Mouse (Mus musculus) intestine, embryonic 15.5 days (tissue): ENCODE results near the gene Krt7. TPM values are rescaled to one million over a fixed set of nuclear protein-coding genes. Genes with fewer than 3 reads are reported as not detected.

Experiments used
- ATAC-seq: fragments of 200-750 bp; cut with Nextera tagmentation; 2 replicates; pipeline ENCODE4 v1.8.0; 2017; ENCODE audit warnings: moderate TSS enrichment, moderate library complexity
- H3K27ac ChIP-seq: fragments of 300-500 bp; sonication (generic); 2 replicates; pipeline ENCODE4 v1.5.1; 2015; ENCODE audit warnings: mild to moderate bottlenecking, inconsistent platforms
- H3K27me3 ChIP-seq: fragments of 300-500 bp; sonication (generic); replicated peaks from 2 replicates; pipeline ENCODE4 v1.6.1; 2015; ENCODE audit warnings: inconsistent platforms
- H3K36me3 ChIP-seq: fragments of 300-500 bp; sonication (generic); 2 replicates; pipeline ENCODE4 v1.6.1; 2015; ENCODE audit warnings: inconsistent platforms
- H3K4me1 ChIP-seq: fragments of 300-500 bp; sonication (generic); replicated peaks from 2 replicates; pipeline ENCODE4 v1.6.1; 2015; ENCODE audit warnings: inconsistent platforms
- H3K4me2 ChIP-seq: fragments of 300-500 bp; sonication (generic); replicated peaks from 2 replicates; pipeline ENCODE4 v1.6.1; 2015; ENCODE audit warnings: mild to moderate bottlenecking, inconsistent platforms
- H3K4me3 ChIP-seq: fragments of 300-500 bp; sonication (generic); replicated peaks from 2 replicates; pipeline ENCODE4 v1.5.1; 2015; ENCODE audit warnings: inconsistent platforms
- H3K9ac ChIP-seq: fragments of 300-500 bp; sonication (generic); 2 replicates; pipeline ENCODE4 v1.6.1; 2015; ENCODE audit warnings: inconsistent platforms
- H3K9me3 ChIP-seq: fragments of 300-500 bp; sonication (generic); 2 replicates; pipeline ENCODE4 v1.6.1; 2016; ENCODE audit warnings: inconsistent platforms
- WGBS: fragments of 180-500 bp; shearing (Covaris S2); methylation state at CpG from one replicate; pipeline ENCODE4 v1.1.7; 2015; 5-methylcytosine and 5-hydroxymethylcytosine counted together
- polyA plus RNA-seq: library from polyadenylated mRNA; unstranded; fragments of >200 nt; fragmentation: Nextera tagmentation; extraction: Ambion mirVana; gene quantifications from 2 replicates; pipeline ENCODE4 v1.2.1, GENCODE M21; 2015

The Krt7 gene
- polyA plus RNA-seq: 134 and 137 TPM in 2 replicates

- no peaks in the 10 kb centered on the region for H3K36me3 ChIP-seq
- WGBS: 20% methylated on average over 2 of the region's 2 CpGs
- ATAC-seq: peak; percentile 73
- no peaks in the 10 kb centered on the region; the same call in 1 of the 2 replicates for H3K27me3 ChIP-seq
- peak within 1 kb of the TSS; percentile 70 for H3K27ac ChIP-seq
- H3K9me3 ChIP-seq: no peaks in the 10 kb centered on the region
- H3K4me1 ChIP-seq: peaks cover 19% of the 10 kb centered on the region
- peak within 1 kb of the TSS; percentile 61 for H3K4me2 ChIP-seq
- H3K4me3 ChIP-seq: peak within 1 kb of the TSS; percentile 45
- peak within 1 kb of the TSS; percentile 50 for H3K9ac ChIP-seq
Observed at GRCm38 (mm10) chr15:101410775-101411174, at the start of gene Krt7. Gene Krt7, plus strand, starts transcription at chr15:101411043.

- Histone ChIP-seq H3K4me1 (peaks cover 17% of the 10 kb centered on the region), H3K9ac (no peak overlapping the region), H3K4me2 (no peak overlapping the region), H3K4me3 (no peak overlapping the region), H3K27ac (no peak overlapping the region), H3K27me3 (no peaks in the 10 kb centered on the region), H3K9me3 (no peaks in the 10 kb centered on the region), H3K36me3 (no peaks in the 10 kb centered on the region)
- WGBS: 53% methylated on average over 4 of the region's 4 CpGs
- no peak for ATAC-seq
Observed at GRCm38 (mm10) chr15:101362393-101363010, 48.3 kb upstream of the Krt7 start.

- H3K4me1 ChIP-seq: peaks cover 19% of the 10 kb centered on the region
- no peak overlapping the region for H3K27ac ChIP-seq
- no peaks in the 10 kb centered on the region for H3K27me3 ChIP-seq
- no peak overlapping the region for H3K9ac ChIP-seq
- no peak overlapping the region for H3K4me3 ChIP-seq
- 70% methylated on average over 6 of the region's 6 CpGs for WGBS
- no peak overlapping the region for H3K4me2 ChIP-seq
- ATAC-seq: no peak
- H3K36me3 ChIP-seq: no peaks in the 10 kb centered on the region
- H3K9me3 ChIP-seq: no peaks in the 10 kb centered on the region
Observed at GRCm38 (mm10) chr15:101363933-101364332, 46.9 kb upstream of the Krt7 start.

GRCm38 (mm10) chr15:101364425-101364824 lies 46.4 kb upstream of the Krt7 start:
- 57% methylated on average over 6 of the region's 6 CpGs for WGBS
- Histone ChIP-seq H3K9me3 (no peaks in the 10 kb centered on the region), H3K4me3 (no peak overlapping the region), H3K36me3 (no peaks in the 10 kb centered on the region), H3K9ac (no peak overlapping the region), H3K27me3 (no peaks in the 10 kb centered on the region), H3K4me2 (no peak overlapping the region), H3K27ac (no peak overlapping the region), H3K4me1 (peaks cover 24% of the 10 kb centered on the region)
- ATAC-seq: no peak

GRCm38 (mm10) chr15:101364891-101365671 lies 45.8 kb upstream of the Krt7 start:
- 65% methylated on average over 7 of the region's 7 CpGs for WGBS

GRCm38 (mm10) chr15:101365721-101366120 lies 45.1 kb upstream of the Krt7 start:
- no peak overlapping the region for H3K9ac ChIP-seq
- no peaks in the 10 kb centered on the region for H3K27me3 ChIP-seq
- H3K4me3 ChIP-seq: no peak overlapping the region
- H3K27ac ChIP-seq: no peak overlapping the region
- H3K36me3 ChIP-seq: no peaks in the 10 kb centered on the region
- peaks cover 37% of the 10 kb centered on the region for H3K4me1 ChIP-seq
- WGBS: 59% methylated on average over 4 of the region's 4 CpGs
- no peak for ATAC-seq
- no peak overlapping the region for H3K4me2 ChIP-seq
- no peaks in the 10 kb centered on the region for H3K9me3 ChIP-seq

More at GRCm38 (mm10) chr15:101364891-101365671, 45.8 kb upstream of the Krt7 start:
- H3K4me3 ChIP-seq: no peak overlapping the region
- no peaks in the 10 kb centered on the region for H3K36me3 ChIP-seq
- H3K4me1 ChIP-seq: peaks cover 31% of the 10 kb centered on the region
- no peaks in the 10 kb centered on the region for H3K27me3 ChIP-seq
- no peaks in the 10 kb centered on the region for H3K9me3 ChIP-seq
- no peak for ATAC-seq
- no peak overlapping the region for H3K4me2 ChIP-seq
- no peak overlapping the region for H3K27ac ChIP-seq
- no peak overlapping the region for H3K9ac ChIP-seq

GRCm38 (mm10) chr15:101366482-101366881 lies 44.4 kb upstream of the Krt7 start:
- Histone ChIP-seq H3K4me3 (no peak overlapping the region), H3K4me2 (no peak overlapping the region), H3K27ac (no peak overlapping the region), H3K4me1 (peaks cover 43% of the 10 kb centered on the region), H3K27me3 (no peaks in the 10 kb centered on the region), H3K9me3 (no peaks in the 10 kb centered on the region), H3K36me3 (no peaks in the 10 kb centered on the region), H3K9ac (no peak overlapping the region)
- WGBS: 38% methylated on average over 3 of the region's 3 CpGs
- no peak for ATAC-seq

GRCm38 (mm10) chr15:101366926-101367325 lies 43.9 kb upstream of the Krt7 start:
- H3K4me2 ChIP-seq: no peak overlapping the region
- no peak overlapping the region for H3K9ac ChIP-seq
- 60% methylated on average over 2 of the region's 2 CpGs for WGBS
- no peaks in the 10 kb centered on the region for H3K36me3 ChIP-seq
- no peak for ATAC-seq
- no peaks in the 10 kb centered on the region for H3K9me3 ChIP-seq
- H3K4me3 ChIP-seq: no peak overlapping the region
- H3K27me3 ChIP-seq: no peaks in the 10 kb centered on the region
- no peak overlapping the region for H3K27ac ChIP-seq
- H3K4me1 ChIP-seq: peaks cover 46% of the 10 kb centered on the region

GRCm38 (mm10) chr15:101367497-101367896 lies 43.3 kb upstream of the Krt7 start:
- no peak overlapping the region for H3K4me3 ChIP-seq
- no peak overlapping the region for H3K27ac ChIP-seq
- H3K9me3 ChIP-seq: no peaks in the 10 kb centered on the region
- no peaks in the 10 kb centered on the region for H3K36me3 ChIP-seq
- H3K4me1 ChIP-seq: peaks cover 51% of the 10 kb centered on the region
- no peak overlapping the region for H3K4me2 ChIP-seq
- WGBS: 72% methylated on average over 8 of the region's 8 CpGs
- H3K27me3 ChIP-seq: no peaks in the 10 kb centered on the region
- no peak for ATAC-seq
- H3K9ac ChIP-seq: no peak overlapping the region

GRCm38 (mm10) chr15:101368015-101368414 lies 42.8 kb upstream of the Krt7 start:
- Histone ChIP-seq H3K4me3 (no peak overlapping the region), H3K4me1 (peaks cover 56% of the 10 kb centered on the region), H3K27ac (no peak overlapping the region), H3K27me3 (no peaks in the 10 kb centered on the region), H3K36me3 (no peaks in the 10 kb centered on the region), H3K9me3 (no peaks in the 10 kb centered on the region), H3K9ac (no peak overlapping the region), H3K4me2 (no peak overlapping the region)
- 85% methylated on average over 6 of the region's 6 CpGs for WGBS
- no peak for ATAC-seq

GRCm38 (mm10) chr15:101368502-101369381 lies 42.1 kb upstream of the Krt7 start:
- Histone ChIP-seq H3K36me3 (no peaks in the 10 kb centered on the region), H3K9ac (no peak overlapping the region), H3K4me2 (no peak overlapping the region), H3K4me1 (peaks cover 60% of the 10 kb centered on the region), H3K9me3 (no peaks in the 10 kb centered on the region), H3K27ac (no peak overlapping the region), H3K4me3 (no peak overlapping the region), H3K27me3 (no peaks in the 10 kb centered on the region)
- WGBS: 74% methylated on average over 11 of the region's 11 CpGs
- ATAC-seq: no peak
